Mouse (Mus musculus) layer of hippocampus, adult 11-12 months (tissue): ENCODE results near the gene Olfr1175-ps.

ENCODE experiments used
- DNase-seq: peaks from one replicate; pipeline ENCODE4 v3.0.0; 2022; ENCODE audit warnings: low spot score

Gene Olfr1175-ps

GRCm38 (mm10) chr2:88327115-88327514 is at the start of gene Olfr1175-ps:
Gene Olfr1175-ps, minus strand, starts transcription at chr2:88327215.
- DNase-seq: no peak

DNA sequence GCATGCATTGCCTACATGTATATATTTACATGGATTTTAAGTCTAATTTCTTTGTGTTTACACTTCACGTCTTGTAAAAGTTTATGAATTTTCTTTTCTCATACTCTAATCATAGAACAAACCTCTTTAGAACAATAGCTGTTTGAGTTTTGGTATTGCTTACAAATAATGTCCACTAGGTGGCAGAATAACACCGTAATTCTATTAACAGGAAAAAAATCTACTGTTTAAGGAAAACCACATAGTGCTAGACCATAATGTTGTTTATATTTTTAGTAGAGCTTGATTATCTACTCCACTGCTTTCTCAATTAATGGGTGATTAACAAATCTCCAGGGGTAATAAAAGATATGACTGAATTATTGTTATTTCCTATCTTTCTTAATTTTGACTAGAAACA is 29.3 kb upstream of the Olfr1175-ps start:
- no peak for DNase-seq

DNA sequence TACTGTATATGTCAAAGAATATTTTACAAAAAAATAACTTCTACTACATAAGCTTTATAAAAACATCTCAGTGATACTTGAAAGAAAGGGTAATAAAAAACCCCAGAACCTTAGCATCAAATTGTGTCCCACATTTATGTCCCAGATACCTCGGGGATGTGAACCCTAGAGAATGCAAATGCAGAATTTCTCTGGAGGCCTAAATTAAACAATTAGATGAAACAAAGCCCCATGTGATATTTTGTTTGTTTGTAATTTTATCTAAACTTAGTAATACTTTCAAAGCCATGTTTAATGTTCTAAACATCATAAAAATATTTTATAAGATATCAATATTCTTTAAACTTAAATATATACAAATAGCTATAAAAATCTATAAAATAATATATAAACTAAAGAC is 19.4 kb upstream of the Olfr1175-ps start, which contains the start of gene Olfr1177-ps:
TSS of gene Olfr1177-ps (minus strand) at position 101 of the 400 bp plus-strand sequence.
- no peak for DNase-seq

DNA sequence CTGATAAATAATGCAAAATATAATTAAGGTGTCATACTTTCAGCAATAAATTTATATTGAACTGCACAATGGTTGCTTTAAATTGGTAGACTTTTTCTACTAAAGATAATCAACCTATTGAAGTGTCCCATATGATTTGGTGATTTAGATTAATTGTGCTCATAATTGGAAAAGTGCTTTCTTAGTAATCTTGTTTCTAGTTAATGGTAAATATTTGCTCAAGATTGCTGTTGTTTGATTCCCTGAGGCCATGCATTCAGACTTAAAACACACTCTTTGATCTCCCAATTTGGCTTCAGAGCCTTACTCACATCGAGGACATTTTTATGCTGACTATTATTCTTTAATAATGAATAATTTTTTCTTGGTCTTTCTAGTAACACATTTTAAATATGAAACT is 9.4 kb upstream of the Olfr1175-ps start, which contains the start of gene Olfr1176:
TSS of gene Olfr1176 (plus strand) at position 301 of the 400 bp plus-strand sequence.
- DNase-seq: no peak

DNA sequence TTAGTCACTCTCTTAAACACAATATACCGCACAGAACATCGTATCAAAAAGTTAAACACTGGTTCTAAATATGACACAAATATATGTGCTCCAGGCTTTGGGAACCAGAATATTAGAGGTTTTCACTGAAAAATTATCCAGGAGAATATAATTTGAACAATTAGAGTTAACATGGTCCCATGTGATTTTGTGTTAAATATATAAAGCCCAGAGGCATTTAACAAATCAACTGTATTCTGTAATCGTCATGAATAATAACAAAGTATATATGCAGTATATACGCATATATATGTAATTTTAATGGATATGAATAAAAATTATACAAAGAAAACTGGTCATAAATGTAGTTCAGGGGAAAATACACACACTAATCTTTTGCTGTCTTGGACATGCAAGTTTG is 12.0 kb downstream of the Olfr1175-ps start, which contains the start of gene Olfr1174-ps:
TSS of gene Olfr1174-ps (minus strand) at position 101 of the 400 bp plus-strand sequence.
- no peak for DNase-seq

DNA sequence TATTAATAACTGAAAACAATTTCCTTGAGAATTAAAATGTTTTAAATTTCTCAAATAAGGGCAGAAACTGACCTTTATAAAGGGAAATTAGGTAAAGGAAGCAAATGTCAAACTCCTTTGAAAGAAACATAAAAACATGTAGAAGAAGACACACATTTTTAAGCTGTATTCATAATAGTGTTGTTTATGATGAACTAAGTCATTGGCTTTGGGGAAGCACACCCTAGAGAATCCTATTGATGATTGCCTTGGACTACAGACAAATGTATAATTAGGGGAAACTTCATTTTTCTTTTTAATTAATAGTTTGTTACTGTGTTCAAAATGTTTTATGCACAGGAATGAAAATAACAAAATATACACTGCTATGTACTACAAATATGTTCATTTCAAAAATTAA is 47.2 kb downstream of the Olfr1175-ps start, which contains the start of gene Olfr1173:
TSS of gene Olfr1173 (minus strand) at position 101 of the 400 bp plus-strand sequence.
- DNase-seq: no peak
